Mouse (Mus musculus): Measurements from ENCODE around the gene Scd2. TPM values are rescaled to one million over a fixed set of nuclear protein-coding genes. Genes with fewer than 3 reads are reported as not detected.
"Not testable (repeated sequence)": the region's sequence is repeated elsewhere in the genome, so short reads cannot be mapped to it uniquely, and the experiment has no call there.

Gene Scd2
- total RNA-seq, 2 experiments from 2014 or later, result 585 to 640 TPM

GRCm38 (mm10) chr19:44307101-44307914 lies 13.8 kb downstream of the Scd2 start:
- intact Hi-C loops (cut with DNase I), result no loop called here
- DNase-seq (ENCODE audit: low spot score in 2 of 2), result no peak

GRCm38 (mm10) chr19:44307915-44308470 lies 14.5 kb downstream of the Scd2 start:
- intact Hi-C loops (cut with DNase I), result no loop called here
- DNase-seq (ENCODE audit: low spot score in 2 of 2), result no peak

- intact Hi-C loops (cut with DNase I), result no loop called here
- DNase-seq (ENCODE audit: low spot score in 2 of 2), result no peak
Measured at GRCm38 (mm10) chr19:44308611-44309246, 15.3 kb downstream of the Scd2 start.

GRCm38 (mm10) chr19:44309351-44310154 lies 16.1 kb downstream of the Scd2 start:
- DNase-seq (ENCODE audit: low spot score in 2 of 2), result no peak
- intact Hi-C loops (cut with DNase I), result no loop called here

GRCm38 (mm10) chr19:44310155-44310575 lies 16.7 kb downstream of the Scd2 start:
- intact Hi-C loops (cut with DNase I); DNase-seq (ENCODE audit: low spot score in 2 of 2): not testable (repeated sequence)

GRCm38 (mm10) chr19:44310814-44311213 lies 17.3 kb downstream of the Scd2 start:
- intact Hi-C loops (cut with DNase I), result no loop called here
- no peak for DNase-seq (ENCODE audit: low spot score in 2 of 2)

GRCm38 (mm10) chr19:44311306-44312006 lies 18.0 kb downstream of the Scd2 start:
- intact Hi-C loops (cut with DNase I), result no loop called here
- no peak for DNase-seq (ENCODE audit: low spot score in 2 of 2)

- intact Hi-C loops (cut with DNase I), result no loop called here
- peak in 1 of 2 experiments; percentile 62 for DNase-seq (ENCODE audit: low spot score in 2 of 2)
Measured at GRCm38 (mm10) chr19:44312007-44312360, 18.5 kb downstream of the Scd2 start.

- no peak for DNase-seq (ENCODE audit: low spot score in 2 of 2)
- intact Hi-C loops (cut with DNase I), result no loop called here
Measured at GRCm38 (mm10) chr19:44313066-44313465, 19.6 kb downstream of the Scd2 start.

GRCm38 (mm10) chr19:44314327-44314759 lies 20.9 kb downstream of the Scd2 start:
- intact Hi-C loops (cut with DNase I), result loop anchor here (2.0 kb wide), 1 partner anchor 18 kb away; the partner anchor contains the start of gene Scd4
- peak; percentile 82 to 88 for DNase-seq (ENCODE audit: low spot score in 2 of 2)

- peak in 1 of 2 experiments; percentile 77 for DNase-seq (ENCODE audit: low spot score in 2 of 2)
- intact Hi-C loops (cut with DNase I), result loop anchor here (2.0 kb wide), 1 partner anchor 18 kb away; the partner anchor contains the start of gene Scd4
Measured at GRCm38 (mm10) chr19:44314871-44315414, 21.5 kb downstream of the Scd2 start.

GRCm38 (mm10) chr19:44316752-44317315 lies 23.4 kb downstream of the Scd2 start:
- intact Hi-C loops (cut with DNase I), result no loop called here
- DNase-seq (ENCODE audit: low spot score in 2 of 2), result no peak

GRCm38 (mm10) chr19:44317391-44317790 lies 23.9 kb downstream of the Scd2 start:
- intact Hi-C loops (cut with DNase I), result no loop called here
- DNase-seq (ENCODE audit: low spot score in 2 of 2), result no peak

- intact Hi-C loops (cut with DNase I), result no loop called here
- DNase-seq (ENCODE audit: low spot score in 2 of 2), result no peak
Measured at GRCm38 (mm10) chr19:44318545-44318944, 25.1 kb downstream of the Scd2 start.

GRCm38 (mm10) chr19:44320316-44320715 lies 26.8 kb downstream of the Scd2 start:
- DNase-seq (ENCODE audit: low spot score in 2 of 2), result no peak
- intact Hi-C loops (cut with DNase I), result no loop called here

- no peak for DNase-seq (ENCODE audit: low spot score in 2 of 2)
- intact Hi-C loops (cut with DNase I), result no loop called here
Measured at GRCm38 (mm10) chr19:44321201-44321600, 27.7 kb downstream of the Scd2 start.

- DNase-seq (ENCODE audit: low spot score in 2 of 2), result no peak
- intact Hi-C loops (cut with DNase I), result no loop called here
Measured at GRCm38 (mm10) chr19:44321631-44322030, 28.2 kb downstream of the Scd2 start.

- intact Hi-C loops (cut with DNase I), result no loop called here
Measured at GRCm38 (mm10) chr19:44329566-44329965, 36.1 kb downstream of the Scd2 start.

GRCm38 (mm10) chr19:44331128-44331527 lies 37.7 kb downstream of the Scd2 start:
- intact Hi-C loops (cut with DNase I), result not testable (repeated sequence)

More at GRCm38 (mm10) chr19:44329566-44329965, 36.1 kb downstream of the Scd2 start:
- DNase-seq (ENCODE audit: low spot score in 2 of 2), result no peak

More at GRCm38 (mm10) chr19:44331128-44331527, 37.7 kb downstream of the Scd2 start:
- not testable (repeated sequence) for DNase-seq (ENCODE audit: low spot score in 2 of 2)

Data from left cerebral cortex, postnatal 25 days (tissue).